Mouse (Mus musculus): ENCODE results near the gene Trpv2.

DNA sequence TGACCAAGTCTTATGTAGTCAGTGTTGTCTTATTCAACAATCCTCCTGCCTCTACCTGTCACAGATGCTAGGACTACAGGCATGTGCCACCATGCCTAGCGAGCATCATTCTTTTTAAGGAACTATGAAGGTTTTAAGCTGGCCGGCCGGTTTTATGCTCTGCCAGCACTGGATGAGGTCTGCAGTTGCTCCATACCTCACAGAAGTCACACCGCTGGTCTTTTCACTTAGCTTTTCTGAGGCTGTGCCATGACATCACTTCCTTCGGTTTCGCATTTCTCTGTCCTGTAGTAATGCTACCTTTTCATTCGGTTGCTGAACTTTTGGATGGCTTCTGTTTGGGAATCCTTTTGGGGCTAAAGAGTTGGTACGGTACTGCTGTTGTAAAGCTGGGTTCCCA, 32.7 kb upstream of the Trpv2 start:
- no peak for TF ChIP-seq CTCF (conservative IDR thresholded peaks at IDR 0.05; ENCODE audit: insufficient read depth, insufficient read length, low read depth, low read length)
- TF ChIP-seq POLR2A (IDR thresholded peaks at IDR 0.05; ENCODE audit: low read depth, low read length): no peak
